Mouse (Mus musculus): ENCODE data around the gene Tdrd3. TPM values are rescaled to one million over a fixed set of nuclear protein-coding genes. Genes with fewer than 3 reads are reported as not detected.
A peak's percentile ranks its signal among the peaks of the same experiment; 100 is the strongest.

The Tdrd3 gene
- total RNA-seq, 2 experiments from 2014 or later = 24.9 to 25.3 TPM

- intact Hi-C loops (cut with DNase I) = no loop called here
- DNase-seq (ENCODE audit: low spot score) = no peak
Measured at GRCm38 (mm10) chr14:87537127-87537819, 120.8 kb downstream of the Tdrd3 start.

GRCm38 (mm10) chr14:87549986-87550385, 133.5 kb downstream of the Tdrd3 start:
- intact Hi-C loops (cut with DNase I) = no loop called here
- DNase-seq (ENCODE audit: low spot score) = no peak

DNA sequence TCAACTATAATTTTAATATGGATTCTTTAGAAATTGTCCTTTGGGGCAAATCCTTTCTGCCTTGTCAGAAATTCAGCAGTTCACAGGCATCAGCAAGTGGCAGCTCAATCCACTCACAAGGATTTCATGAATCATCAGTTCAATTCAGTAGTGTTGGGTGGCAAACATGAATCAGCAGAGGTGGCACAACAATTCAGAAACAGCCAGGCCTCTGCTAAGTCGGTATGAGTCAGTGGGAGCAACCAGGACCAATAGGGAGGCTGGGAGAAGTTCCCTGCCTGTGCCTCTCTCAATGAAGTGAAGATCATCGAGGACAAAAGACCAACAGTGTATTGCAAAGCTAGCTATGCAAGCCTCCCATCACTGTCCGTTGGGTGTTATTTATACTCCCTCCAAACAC, 135.8 kb downstream of the Tdrd3 start:
- intact Hi-C loops (cut with DNase I) = no loop called here
- no peak for DNase-seq (ENCODE audit: low spot score)

DNA sequence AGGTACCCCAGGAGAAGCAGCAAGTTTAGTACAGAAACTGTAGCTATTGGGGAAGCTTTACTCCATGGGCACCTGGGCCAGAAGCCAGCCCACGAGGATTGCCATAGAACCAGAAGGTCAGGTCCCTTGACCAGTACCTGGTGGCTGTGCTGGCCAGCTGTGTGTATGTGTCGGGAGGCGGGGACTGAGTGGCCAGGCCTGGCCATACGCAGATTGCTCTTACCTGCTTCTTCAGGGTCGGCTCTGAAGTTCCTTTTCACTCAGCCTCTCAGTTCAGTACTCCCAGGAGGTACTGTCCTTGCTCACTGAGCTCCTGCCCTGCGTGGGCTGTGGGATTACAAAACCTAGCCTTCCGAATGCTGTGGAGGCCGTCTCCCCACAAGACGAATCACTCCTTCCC, 147.4 kb downstream of the Tdrd3 start:
- intact Hi-C loops (cut with DNase I) = no loop called here
- no peak for DNase-seq (ENCODE audit: low spot score)

- DNase-seq (ENCODE audit: low spot score) = no peak
Measured at GRCm38 (mm10) chr14:87566211-87566610, 149.8 kb downstream of the Tdrd3 start.

DNA sequence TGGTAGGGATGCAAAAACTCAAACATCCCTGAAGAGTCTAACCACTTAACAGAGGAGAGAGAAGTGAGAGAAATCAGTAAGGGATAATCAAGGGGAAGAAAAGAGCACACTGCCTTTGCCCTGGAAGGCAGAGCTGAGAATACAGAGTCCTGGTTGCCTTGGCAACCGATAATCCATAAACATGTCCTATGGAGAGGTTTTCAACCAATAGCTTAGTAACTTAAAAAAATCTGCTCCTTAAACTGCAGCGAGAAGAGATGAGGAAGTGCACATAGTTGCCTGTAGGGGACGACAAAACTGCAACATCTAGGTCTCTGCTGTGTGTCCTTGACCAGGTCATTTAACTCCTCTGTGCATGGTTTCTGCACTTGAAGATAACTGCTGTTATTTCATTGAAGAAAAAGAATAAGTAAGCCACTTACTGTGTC, 150.6 kb downstream of the Tdrd3 start:
- DNase-seq (ENCODE audit: low spot score) = no peak
- intact Hi-C loops (cut with DNase I) = no loop called here

More at GRCm38 (mm10) chr14:87566211-87566610, 149.8 kb downstream of the Tdrd3 start:
- intact Hi-C loops (cut with DNase I) = no loop called here

- intact Hi-C loops (cut with DNase I) = no loop called here
- DNase-seq (ENCODE audit: low spot score) = no peak
Measured at GRCm38 (mm10) chr14:87567626-87568446, 151.4 kb downstream of the Tdrd3 start.

DNA sequence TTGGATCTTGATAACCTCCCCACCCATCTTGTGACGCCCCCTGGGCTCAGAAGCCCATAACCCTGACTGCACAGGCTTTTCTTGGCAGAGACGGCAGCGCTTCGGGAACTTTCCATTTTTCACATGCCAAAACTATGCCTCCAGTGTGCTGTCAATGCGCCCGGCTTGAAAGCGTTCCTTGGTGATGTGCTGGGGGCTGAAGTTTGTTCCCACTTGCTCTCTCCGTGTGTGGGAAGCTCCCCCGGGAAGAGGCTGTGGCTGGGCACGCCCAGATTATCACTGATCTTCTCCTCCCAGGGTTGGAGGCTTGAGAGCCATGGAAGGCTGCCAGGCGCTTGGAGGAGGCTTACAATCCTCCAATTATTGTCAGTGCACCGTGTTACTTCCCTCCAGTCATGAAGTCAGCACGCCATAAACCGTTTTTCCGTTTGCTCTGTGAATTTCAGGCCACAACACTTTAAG, 152.0 kb downstream of the Tdrd3 start:
- intact Hi-C loops (cut with DNase I) = no loop called here

GRCm38 (mm10) chr14:87569471-87569870, 153.0 kb downstream of the Tdrd3 start:
- intact Hi-C loops (cut with DNase I) = no loop called here
- DNase-seq (ENCODE audit: low spot score) = no peak

More for the DNA sequence above, 152.0 kb downstream of the Tdrd3 start:
- DNase-seq (ENCODE audit: low spot score) = peak; percentile 37

DNA sequence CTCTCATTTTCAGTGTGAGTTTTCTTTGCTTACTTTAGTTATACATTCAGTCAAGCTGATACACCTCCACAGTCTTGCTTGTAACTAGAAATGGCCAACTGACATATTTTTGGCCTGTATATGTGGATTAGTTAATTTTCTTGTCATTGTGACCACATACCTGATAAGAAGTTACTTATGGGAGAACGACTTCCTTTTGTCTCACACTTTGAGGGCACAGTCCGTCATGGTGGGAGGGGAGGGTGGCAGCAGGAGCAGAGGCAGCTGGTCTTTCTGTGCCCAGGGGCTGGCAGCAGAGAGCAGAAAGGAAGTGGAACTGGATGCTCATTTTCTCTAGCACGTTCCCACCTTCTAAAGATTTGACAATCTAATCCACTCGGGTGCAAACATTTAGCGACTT, 156.0 kb downstream of the Tdrd3 start:
- no peak for DNase-seq (ENCODE audit: low spot score)
- intact Hi-C loops (cut with DNase I) = no loop called here

- intact Hi-C loops (cut with DNase I) = no loop called here
- no peak for DNase-seq (ENCODE audit: low spot score)
Measured at GRCm38 (mm10) chr14:87582610-87583009, 166.2 kb downstream of the Tdrd3 start.
